Mouse (Mus musculus): Measurements from ENCODE around the gene Ppp1r1b. TPM values are rescaled to one million over a fixed set of nuclear protein-coding genes. Genes with fewer than 3 reads are reported as not detected.

Ppp1r1b gene
- total RNA-seq, 2 experiments from 2014 or later = 52.3 to 53.4 TPM

DNA sequence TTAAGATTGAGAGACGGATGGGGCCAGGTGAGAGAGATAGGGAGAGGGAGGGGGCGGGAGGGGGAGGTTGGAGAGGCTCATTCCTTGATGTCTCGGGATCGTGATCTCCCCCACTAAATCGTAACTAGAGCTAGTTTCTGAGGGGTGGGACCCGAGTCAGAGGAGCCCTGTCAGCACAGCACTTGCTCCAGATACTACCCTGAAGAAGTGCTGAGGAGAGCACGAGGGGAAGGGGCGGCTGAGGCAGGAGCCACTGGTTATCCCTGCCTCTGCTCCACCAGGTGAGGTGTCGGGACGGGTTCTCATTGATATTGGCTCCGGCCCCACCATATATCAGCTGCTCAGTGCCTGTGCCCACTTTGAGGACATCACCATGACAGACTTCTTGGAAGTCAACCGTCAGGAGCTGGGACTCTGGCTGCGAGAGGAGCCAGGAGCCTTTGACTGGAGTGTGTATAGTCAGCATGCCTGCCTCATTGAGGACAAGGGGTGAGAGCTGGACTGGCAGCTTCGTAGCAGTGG, 38.9 kb downstream of the Ppp1r1b start:
- intact Hi-C loops (cut with DNase I) = no loop called here
- DNase-seq = no peak

DNA sequence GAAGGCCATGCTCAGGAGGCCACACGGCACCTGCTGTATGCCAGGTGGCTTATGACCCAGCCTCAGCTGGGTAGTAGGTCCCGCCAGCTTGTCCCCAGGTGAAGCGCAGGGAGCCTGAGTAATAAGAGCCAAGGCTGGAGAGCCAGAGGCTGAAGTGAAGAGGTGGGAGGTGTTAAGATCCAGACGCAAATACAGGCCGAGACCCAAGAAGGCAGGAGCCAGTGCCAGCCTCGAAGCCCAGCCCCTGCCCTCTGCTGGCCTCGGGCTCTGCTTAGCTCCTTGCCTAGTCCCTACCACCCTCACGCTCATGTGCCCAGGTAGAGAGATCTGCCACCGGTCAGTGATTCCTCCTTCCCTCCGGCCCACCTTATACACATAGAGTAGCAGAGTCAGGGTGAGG, 40.1 kb downstream of the Ppp1r1b start:
- DNase-seq = no peak
- intact Hi-C loops (cut with DNase I) = no loop called here

DNA sequence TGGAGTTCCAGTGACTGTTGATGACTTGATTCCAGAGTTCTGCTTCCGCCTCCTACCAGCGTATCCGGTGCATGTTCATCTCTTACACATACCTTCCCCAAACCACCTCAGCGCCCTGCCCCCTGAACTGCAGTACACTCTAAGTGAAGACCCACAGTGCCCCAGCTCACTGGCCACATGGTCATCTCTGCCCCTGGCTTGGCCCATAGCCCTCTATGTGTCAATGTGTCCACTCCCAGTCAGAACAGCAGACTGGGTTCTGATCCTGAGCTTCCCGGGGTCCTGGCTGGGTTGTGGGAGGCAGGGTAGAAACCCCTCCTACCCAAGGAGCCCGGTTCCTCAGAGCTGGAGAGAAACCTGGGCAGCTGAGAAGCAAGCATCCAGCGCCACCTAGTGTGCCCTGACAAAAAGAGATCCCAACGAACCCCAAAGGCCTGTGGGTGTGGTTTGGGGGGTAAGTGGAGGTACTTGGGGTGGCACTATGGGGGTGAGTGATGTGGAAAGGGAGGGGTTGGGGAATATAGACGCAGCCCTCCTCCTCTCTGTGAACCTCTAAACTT, 41.1 kb downstream of the Ppp1r1b start:
- intact Hi-C loops (cut with DNase I) = no loop called here

DNA sequence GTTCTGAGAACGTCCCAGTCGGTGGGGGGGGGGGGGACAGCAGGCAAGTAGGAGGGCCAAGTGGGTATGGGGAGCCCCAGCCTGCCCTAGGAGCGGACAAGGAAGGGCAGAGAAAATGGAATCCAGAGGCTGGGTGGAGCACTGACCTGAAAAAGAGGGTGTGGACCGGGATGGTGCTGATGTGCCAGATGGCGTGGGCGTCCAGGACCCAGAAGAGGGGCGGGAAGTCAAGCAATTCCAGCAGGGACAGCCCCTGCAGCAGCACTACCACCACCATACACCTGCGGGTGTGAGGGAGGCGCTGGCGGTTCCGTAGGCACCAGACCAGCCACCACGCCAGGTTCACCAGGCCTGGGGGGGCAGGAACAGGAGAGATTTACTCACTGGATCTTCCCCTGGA, 41.9 kb downstream of the Ppp1r1b start:
- intact Hi-C loops (cut with DNase I) = no loop called here
- no peak for DNase-seq

More for the DNA sequence above, 41.1 kb downstream of the Ppp1r1b start:
- peak; percentile 52 for DNase-seq

DNA sequence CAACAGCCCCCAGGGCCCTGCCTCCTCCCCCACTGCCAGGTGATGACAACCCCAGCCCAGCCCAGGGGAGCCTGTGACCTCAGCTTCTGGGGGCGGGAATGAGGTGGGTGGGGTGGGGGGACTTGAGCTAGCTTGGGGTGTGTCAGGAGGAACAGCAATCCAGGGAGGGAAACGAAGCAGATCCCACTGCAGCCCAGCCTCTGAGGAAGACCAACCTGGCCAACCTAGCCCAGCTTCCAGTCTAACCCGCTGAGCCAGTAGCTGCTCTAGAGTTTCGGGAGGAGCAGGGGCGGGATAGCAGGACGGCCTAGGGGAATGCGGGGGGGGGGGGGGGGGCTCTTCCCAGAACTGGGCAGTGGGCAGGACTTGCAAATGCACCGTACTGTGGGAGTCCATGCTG, 43.8 kb downstream of the Ppp1r1b start:
- DNase-seq = no peak
- intact Hi-C loops (cut with DNase I) = no loop called here

DNA sequence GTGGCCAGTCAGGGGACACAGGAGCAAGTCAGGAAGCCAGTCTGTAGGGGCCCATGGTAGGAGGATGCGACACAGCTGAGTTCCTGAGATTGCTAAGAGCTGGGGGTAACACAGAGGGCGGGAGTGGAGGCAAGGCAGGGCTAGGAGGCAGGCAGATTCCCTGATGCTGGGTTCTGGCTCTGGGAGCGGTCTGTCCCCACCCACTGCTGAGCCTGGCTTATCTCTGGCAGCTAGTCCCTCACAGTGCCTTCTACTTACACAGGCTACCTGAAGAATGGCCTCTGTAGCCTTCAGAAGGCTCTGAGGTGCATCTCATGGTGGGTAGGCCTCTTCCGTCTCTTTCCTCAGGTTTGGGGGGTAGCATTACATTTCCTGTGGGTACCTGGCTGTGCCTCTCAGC, 44.4 kb downstream of the Ppp1r1b start:
- DNase-seq = no peak

DNA sequence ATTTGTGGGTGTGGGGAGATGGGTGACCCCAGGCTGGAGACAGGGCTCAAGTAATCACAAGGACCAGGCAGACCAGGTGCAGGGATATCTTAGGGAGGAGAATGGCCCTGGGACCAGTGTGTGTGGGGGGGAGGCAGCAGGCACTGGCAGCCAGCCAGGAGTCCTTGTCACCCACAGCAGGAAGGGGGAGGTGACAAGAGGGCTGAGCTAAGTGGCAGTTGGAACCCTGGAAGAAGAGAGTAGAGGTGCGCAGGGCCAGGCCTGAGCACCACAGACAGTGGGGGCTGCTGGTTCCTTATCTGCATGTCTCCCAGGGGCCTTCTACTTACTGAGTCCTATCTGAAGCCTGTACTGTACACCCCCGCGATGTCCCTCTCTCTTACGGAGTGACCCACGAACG, 45.1 kb downstream of the Ppp1r1b start:
- DNase-seq = peak; percentile 34
- intact Hi-C loops (cut with DNase I) = no loop called here

More for the DNA sequence above, 44.4 kb downstream of the Ppp1r1b start:
- intact Hi-C loops (cut with DNase I) = no loop called here

DNA sequence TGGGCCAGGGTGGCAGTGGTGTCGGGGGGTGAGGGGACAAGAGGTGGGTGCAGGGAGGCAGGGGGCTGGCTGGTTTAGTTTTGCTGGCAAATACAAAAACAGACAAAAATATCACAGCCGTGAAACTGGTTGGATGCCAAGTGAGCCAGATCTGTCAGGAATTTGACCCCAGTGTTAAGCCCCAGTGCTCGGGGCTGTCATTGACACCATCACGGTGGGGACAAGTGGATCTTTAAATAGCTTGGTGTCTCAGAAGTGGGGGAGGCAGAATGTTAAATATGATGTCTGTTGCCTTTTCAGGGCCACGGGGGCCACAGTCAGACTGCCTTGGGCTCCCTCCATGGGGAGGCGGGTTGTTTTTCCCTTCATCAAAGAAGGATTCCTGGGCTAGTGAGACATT, 46.1 kb downstream of the Ppp1r1b start:
- intact Hi-C loops (cut with DNase I) = no loop called here
- DNase-seq = no peak

DNA sequence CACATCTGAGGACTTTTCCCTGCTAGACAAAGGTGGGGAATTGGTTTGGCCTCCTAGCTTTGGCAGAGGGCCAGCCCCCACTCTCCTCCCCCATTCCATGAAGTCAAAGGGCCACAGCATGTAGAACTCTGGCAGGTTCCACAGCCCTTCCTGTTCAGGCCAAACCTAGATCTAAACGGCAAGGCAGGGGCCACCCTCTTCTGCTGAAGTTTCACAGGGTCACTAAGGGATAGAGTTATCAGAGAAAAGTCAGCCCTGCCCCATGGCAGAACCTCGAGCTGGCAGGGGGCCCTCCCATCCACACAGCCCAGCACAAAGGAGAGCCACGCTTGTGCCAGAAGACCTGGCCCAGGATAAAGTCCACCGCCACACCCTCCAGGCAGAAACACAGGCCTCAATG, 46.8 kb downstream of the Ppp1r1b start:
- intact Hi-C loops (cut with DNase I) = no loop called here
- no peak for DNase-seq

DNA sequence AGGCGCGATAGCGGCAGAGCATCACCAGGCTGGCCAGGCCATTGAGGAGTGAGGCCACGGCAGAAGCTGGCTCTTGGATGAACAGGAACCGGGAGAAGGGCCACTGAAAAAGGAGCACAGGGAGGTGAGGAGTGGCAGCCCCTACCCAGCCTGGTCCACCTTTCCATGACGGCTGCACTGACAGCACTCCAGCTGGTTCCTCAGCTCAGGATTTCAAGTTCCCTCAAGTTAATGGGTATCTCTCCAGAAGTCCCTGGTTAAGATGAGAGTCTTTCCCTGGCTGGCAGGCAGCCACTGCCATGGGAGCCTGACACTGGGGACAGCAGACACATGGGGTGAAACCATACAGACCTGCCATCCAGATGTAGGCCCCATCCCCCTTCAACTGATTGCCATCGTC, 49.7 kb downstream of the Ppp1r1b start:
- intact Hi-C loops (cut with DNase I) = no loop called here
- DNase-seq = no peak

DNA sequence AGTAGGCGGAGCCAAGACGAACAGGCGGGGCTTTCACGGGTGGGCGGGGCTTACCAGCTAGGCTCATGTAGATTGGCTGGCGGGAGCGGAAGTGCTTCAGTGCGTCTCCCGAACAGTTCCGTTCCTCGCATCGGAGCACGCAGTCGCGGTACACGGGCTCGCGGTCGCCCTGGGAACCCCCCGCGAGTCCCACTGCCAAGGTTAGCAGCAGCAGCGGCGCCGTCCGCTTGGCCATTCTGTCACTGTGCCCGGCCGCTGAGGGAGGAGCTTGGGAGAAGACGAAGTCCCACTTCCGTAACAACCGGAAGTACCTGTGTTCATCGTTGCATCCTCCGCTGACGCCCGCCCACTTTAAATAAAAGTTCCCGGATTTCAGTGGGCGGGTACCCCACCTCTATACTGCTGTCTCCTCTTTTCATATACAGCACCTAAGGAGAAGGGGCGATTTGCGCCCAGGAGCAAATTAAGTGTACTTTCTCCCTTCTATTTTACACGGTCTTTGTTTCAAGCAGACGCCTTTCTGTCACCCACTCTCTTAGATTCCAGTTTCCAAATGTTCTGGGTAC, 52.0 kb downstream of the Ppp1r1b start, which contains the start of gene Pgap3:
Gene Pgap3 (minus strand): TSS at position 330 of the 566 bp plus-strand sequence.
- DNase-seq = peak; percentile 92
- intact Hi-C loops (cut with DNase I) = no loop called here

DNA sequence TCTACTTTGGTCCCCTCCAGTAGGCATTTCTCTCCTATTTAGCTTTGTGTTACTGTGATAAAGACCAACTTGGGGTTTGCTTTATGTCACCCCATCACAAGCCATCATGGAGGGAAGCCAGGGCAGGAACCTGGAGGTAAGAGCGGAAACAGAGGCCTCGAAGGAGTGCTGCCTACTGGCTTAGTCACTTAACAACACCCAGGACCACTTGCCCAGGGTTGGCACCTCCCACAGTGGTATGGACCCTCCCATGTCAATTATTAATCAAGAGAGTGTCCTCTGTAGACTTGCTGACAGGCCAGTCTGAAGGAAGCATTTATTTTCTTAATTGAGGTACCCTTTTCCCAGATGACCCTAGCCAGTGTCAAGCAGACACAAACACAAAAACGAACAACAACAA, 52.6 kb downstream of the Ppp1r1b start:
- DNase-seq = no peak
- intact Hi-C loops (cut with DNase I) = no loop called here

DNA sequence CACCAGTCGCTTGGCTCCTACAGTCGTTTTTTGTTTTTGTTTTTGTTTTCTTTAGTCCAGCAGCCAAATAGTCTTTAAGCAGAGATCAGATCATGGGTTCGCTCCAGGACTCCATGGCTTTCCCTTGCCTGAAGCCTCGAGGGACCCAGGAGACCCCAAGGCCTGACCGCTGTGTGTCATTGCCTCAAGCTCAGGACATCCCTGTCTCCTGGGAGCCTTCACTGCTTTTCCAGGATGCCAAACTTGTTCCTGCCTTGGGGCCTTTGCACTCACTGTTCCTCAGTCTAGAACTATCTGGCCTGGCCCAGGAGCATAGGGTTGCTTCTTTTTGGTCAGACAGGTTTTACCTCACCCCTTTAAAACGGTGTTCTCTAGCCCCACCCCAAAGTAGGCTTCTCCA, 58.4 kb downstream of the Ppp1r1b start:
- no peak for DNase-seq
- intact Hi-C loops (cut with DNase I) = no loop called here

Other genes starting within 250 kb of the Ppp1r1b start
- gene Fbxl20, start 198.0 kb upstream of the Ppp1r1b start, total RNA-seq (2021) = 10 to 100 TPM; 24.4 to 27.5 TPM
- gene Med1, start 155.1 kb upstream of the Ppp1r1b start, total RNA-seq (2021) = 10 to 100 TPM; 52.1 to 52.2 TPM
- 10 to 100 TPM; 38.9 to 39.1 TPM for gene Cdk12, start 145.3 kb upstream of the Ppp1r1b start, total RNA-seq (2021)
- gene Neurod2, start 18.8 kb upstream of the Ppp1r1b start, total RNA-seq (2021) = 100 to 1,000 TPM; 125 to 133 TPM
- gene Stard3, start 10.0 kb downstream of the Ppp1r1b start, total RNA-seq (2021) = 10 to 100 TPM; 21.3 to 26.0 TPM
- gene Tcap, start 35.4 kb downstream of the Ppp1r1b start, total RNA-seq (2021) = under 1 TPM; 0.56 to 0.64 TPM
- gene Pnmt, start 38.0 kb downstream of the Ppp1r1b start, total RNA-seq (2021) = 1 to 10 TPM in 1 of 2 experiments, not detected in 1; 1.0 TPM
- gene Pgap3, start 52.1 kb downstream of the Ppp1r1b start, total RNA-seq (2021) = 1 to 10 TPM; 7.6 to 9.2 TPM
- 1 to 10 TPM; 3.9 to 4.1 TPM for gene Erbb2, start 64.1 kb downstream of the Ppp1r1b start, total RNA-seq (2021)
- 100 to 1,000 TPM; 111 to 118 TPM for gene Mien1, start 90.6 kb downstream of the Ppp1r1b start, total RNA-seq (2021)
- gene Grb7, start 98.0 kb downstream of the Ppp1r1b start, total RNA-seq (2021) = 1 to 10 TPM; 2.2 to 2.3 TPM
- under 1 TPM; 0.38 to 0.46 TPM for gene Ikzf3, start 197.6 kb downstream of the Ppp1r1b start, total RNA-seq (2021)
- not detected for gene Zpbp2, start 202.7 kb downstream of the Ppp1r1b start, total RNA-seq (2021)
- 10 to 100 TPM; 60.7 to 64.9 TPM for gene Ormdl3, start 239.0 kb downstream of the Ppp1r1b start, total RNA-seq (2021)
- gene Lrrc3c, start 249.9 kb downstream of the Ppp1r1b start, total RNA-seq (2021) = not detected